ENCODE assay signal across 8 mouse cellular contexts in the genomic region with DNA sequence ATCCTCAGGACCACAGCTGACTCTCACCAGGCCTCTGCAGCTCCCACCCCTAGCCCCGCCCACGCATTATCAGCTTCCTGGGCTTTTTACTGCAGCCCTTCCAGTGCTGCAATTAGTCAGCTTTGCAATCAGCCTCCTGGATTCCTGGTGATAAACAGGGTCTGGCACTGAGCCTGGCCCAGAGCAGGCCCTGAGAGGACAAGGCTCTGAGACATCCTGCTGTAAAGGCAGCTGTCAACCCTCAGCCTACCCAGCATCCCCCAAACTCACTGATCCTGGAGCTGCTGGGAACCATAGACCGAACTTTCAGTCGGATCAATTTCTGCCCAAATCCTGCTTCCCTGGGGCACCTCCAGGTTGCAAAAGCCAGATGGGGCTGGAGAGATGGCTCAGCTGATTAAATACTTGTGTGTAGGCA. TPM values are rescaled to one million over a fixed set of nuclear protein-coding genes. Genes with fewer than 3 reads are reported as not detected.
DNase-seq lines count a peak whose midpoint lies in the region; ATAC-seq lines count a peak whose summit lies in the region.

No protein-coding gene starts in this region.

- peaks cover 7% of the 10 kb centered on the region; the same call in 1 of the 2 replicates for H3K9me3 ChIP-seq in forebrain, embryonic 10.5 days
- peaks cover under 1% of the 10 kb centered on the region; the same call in 1 of the 2 replicates for H3K9me3 ChIP-seq in hindbrain, embryonic 16.5 days (ENCODE audit: control insufficient read depth, low read length)
- peaks cover 3% of the 10 kb centered on the region; the same call in 1 of the 2 replicates for H3K9me3 ChIP-seq in liver, embryonic 16.5 days (replicated peaks; ENCODE audit: control insufficient read depth, low read length)

- H3K4me3 ChIP-seq in brown adipose tissue, adult 24 weeks (ENCODE audit: insufficient read depth, low read depth, low read length): no peak overlapping the region
- no peak overlapping the region for H3K4me3 ChIP-seq in forebrain, embryonic 10.5 days
- no peak overlapping the region for H3K4me3 ChIP-seq in hindbrain, embryonic 16.5 days (ENCODE audit: low read length)
- no peak overlapping the region for H3K4me3 ChIP-seq in liver, embryonic 16.5 days (ENCODE audit: low read depth, low read length)

- WGBS in forebrain, embryonic 10.5 days: 41% methylated on average over 4 of the region's 4 CpGs
- 43% methylated on average over 4 of the region's 4 CpGs for WGBS in hindbrain, embryonic 16.5 days
- 36% methylated on average over 4 of the region's 4 CpGs for WGBS in liver, embryonic 16.5 days (ENCODE audit: insufficient replicate concordance)

- H3K9ac ChIP-seq in hindbrain, embryonic 16.5 days (ENCODE audit: low read depth, low read length): no peak overlapping the region
- H3K9ac ChIP-seq in liver, embryonic 16.5 days (ENCODE audit: low read depth, low read length): no peak overlapping the region

- DNase-seq in layer of hippocampus, adult 9-11 months: peak; percentile 35
- DNase-seq in layer of hippocampus, postnatal 25 days (ENCODE audit: extremely low spot score in 1 of 2, low spot score in 1 of 2): no peak
- DNase-seq in forebrain, embryonic 10.5 days (ENCODE audit: extremely low spot score, low spot score): no peak
- no peak for DNase-seq in thymus, postnatal 25 days
- DNase-seq in ovary, postnatal 14 days (ENCODE audit: low spot score): no peak

- no peaks in the 10 kb centered on the region for H3K27me3 ChIP-seq in forebrain, embryonic 10.5 days (ENCODE audit: poor library complexity, severe bottlenecking)
- H3K27me3 ChIP-seq in hindbrain, embryonic 16.5 days (replicated peaks; ENCODE audit: control insufficient read depth, insufficient read depth, low read length): no peaks in the 10 kb centered on the region
- no peaks in the 10 kb centered on the region for H3K27me3 ChIP-seq in liver, embryonic 16.5 days (ENCODE audit: control insufficient read depth, insufficient read depth, low read depth, low read length)

- peak overlapping the region; percentile 99 for H3K27ac ChIP-seq in brown adipose tissue, adult 24 weeks (replicated peaks; ENCODE audit: low read depth, low read length)
- H3K27ac ChIP-seq in forebrain, embryonic 10.5 days: peak overlapping the region; percentile 56
- peak overlapping the region; percentile 2; the same call in 1 of the 2 replicates for H3K27ac ChIP-seq in hindbrain, embryonic 16.5 days (ENCODE audit: low read depth, low read length)
- H3K27ac ChIP-seq in liver, embryonic 16.5 days (ENCODE audit: low read length): no peak overlapping the region

- peak; percentile 48; the same call in 1 of the 2 replicates for ATAC-seq in hindbrain, embryonic 16.5 days
- peak; percentile 60 for ATAC-seq in liver, embryonic 16.5 days (ENCODE audit: low read depth)

- H3K4me1 ChIP-seq in brown adipose tissue, adult 24 weeks (ENCODE audit: control insufficient read depth, insufficient read depth, insufficient read length, low read length): peaks cover 30% of the 10 kb centered on the region
- H3K4me1 ChIP-seq in forebrain, embryonic 10.5 days: peaks cover 30% of the 10 kb centered on the region
- no peaks in the 10 kb centered on the region; the same call in 1 of the 2 replicates for H3K4me1 ChIP-seq in hindbrain, embryonic 16.5 days (ENCODE audit: control insufficient read depth, insufficient read depth, low read depth, low read length)
- H3K4me1 ChIP-seq in liver, embryonic 16.5 days (ENCODE audit: control insufficient read depth, low read depth, low read length): no peaks in the 10 kb centered on the region; the same call in 1 of the 2 replicates

- H3K4me2 ChIP-seq in hindbrain, embryonic 16.5 days (ENCODE audit: low read length): no peak overlapping the region
- no peak overlapping the region for H3K4me2 ChIP-seq in liver, embryonic 16.5 days (ENCODE audit: low read depth, low read length)

- H3K36me3 ChIP-seq in forebrain, embryonic 10.5 days (replicated peaks): no peaks in the 10 kb centered on the region
- no peaks in the 10 kb centered on the region for H3K36me3 ChIP-seq in hindbrain, embryonic 16.5 days (ENCODE audit: control insufficient read depth, insufficient read depth, low read length)
- H3K36me3 ChIP-seq in liver, embryonic 16.5 days (ENCODE audit: control insufficient read depth, insufficient read depth): no peaks in the 10 kb centered on the region

RNA-seq across cellular contexts. Expression of gene Dnah17, which starts 3.3 kb away (rescaled TPM):
- under 1 TPM in 1 of 2 experiments, not detected in 1; 0.49 TPM for total RNA-seq in layer of hippocampus, postnatal 25 days (2021)
- not detected in 2 replicates for polyA plus RNA-seq in brown adipose tissue, adult 24 weeks (2012; ENCODE audit: insufficient read depth, insufficient read length, missing spikeins)
- 0.18 and 0.27 TPM in 2 replicates for polyA plus RNA-seq in forebrain, embryonic 10.5 days (2016; fragmentation: Nextera tagmentation; extraction: Ambion mirVana)
- polyA plus RNA-seq in hindbrain, embryonic 16.5 days (2015; fragmentation: Nextera tagmentation; extraction: Ambion mirVana): 0.22 and 0.23 TPM in 2 replicates
- 0.20 and 0.40 TPM in 2 replicates for polyA plus RNA-seq in liver, embryonic 16.5 days (2015; fragmentation: Nextera tagmentation; extraction: Ambion mirVana)
